Mouse (Mus musculus): ENCODE results near the gene Plxnb2.

GRCm38 (mm10) chr15:89126622-89127021, 54.0 kb downstream of the Plxnb2 start:
- no peak; a peak in 1 of 4 replicates for TF ChIP-seq POLR2A (IDR thresholded peaks at IDR 0.05; ENCODE audit: control insufficient read depth in 1 of 2, insufficient read depth in 1 of 2, low read depth in 1 of 2, low read length in 2 of 2, poor library complexity in 1 of 2)
- no peak for TF ChIP-seq CHD1 (IDR thresholded peaks at IDR 0.05; ENCODE audit: low read depth, low read length)
- TF ChIP-seq ELF1 (IDR thresholded peaks at IDR 0.05; ENCODE audit: low read depth, low read length) = no peak
- no peak for TF ChIP-seq E2F4 (IDR thresholded peaks at IDR 0.05; ENCODE audit: borderline replicate concordance, low read depth, low read length)
- TF ChIP-seq EP300 (IDR thresholded peaks at IDR 0.05; ENCODE audit: low read depth in 1 of 2, low read length in 2 of 2) = no peak
- no peak for TF ChIP-seq CTCF (IDR thresholded peaks at IDR 0.05 in 2 of 3, conservative IDR thresholded peaks at IDR 0.05 in 1 of 3; ENCODE audit: control insufficient read depth in 1 of 3, insufficient read depth in 1 of 3, low read depth in 2 of 3, low read length in 3 of 3, poor library complexity in 1 of 3, severe bottlenecking in 1 of 3)
- no peak for TF ChIP-seq USF2 (IDR thresholded peaks at IDR 0.05; ENCODE audit: borderline replicate concordance in 1 of 2, insufficient read depth in 1 of 2, low read depth in 1 of 2, low read length in 2 of 2)

All from MEL (cell line).